Mouse (Mus musculus) hindbrain, postnatal 0 days (tissue): Measurements from ENCODE around the gene Dusp27. TPM values are rescaled to one million over a fixed set of nuclear protein-coding genes. Genes with fewer than 3 reads are reported as not detected.

Experiments used
- ATAC-seq: fragments of 200-750 bp; cut with Nextera tagmentation; 2 replicates; pipeline ENCODE4 v1.8.0; 2017; ENCODE audit warnings: mild to moderate bottlenecking, moderate TSS enrichment, moderate library complexity
- DNase-seq: peaks from one replicate; pipeline ENCODE4 v3.0.0-alpha.2; 2015; ENCODE audit warnings: low spot score
- H3K27ac ChIP-seq: fragments of 300-500 bp; sonication (generic); 2 replicates; pipeline ENCODE4 v1.5.1; 2014; ENCODE audit warnings: mild to moderate bottlenecking
- H3K27me3 ChIP-seq: fragments of 300-500 bp; sonication (generic); 2 replicates; pipeline ENCODE4 v1.6.1; 2014; ENCODE audit warnings: low read length, mixed read lengths; ENCODE audit not compliant: insufficient read depth
- H3K36me3 ChIP-seq: fragments of 300-500 bp; sonication (generic); 2 replicates; pipeline ENCODE4 v1.6.1; 2014; ENCODE audit warnings: low read length, mixed read lengths; ENCODE audit not compliant: insufficient read depth
- H3K4me1 ChIP-seq: fragments of 300-500 bp; sonication (generic); 2 replicates; pipeline ENCODE4 v1.6.1; 2014; ENCODE audit warnings: antibody characterized with exemption, low read length, mixed read lengths; ENCODE audit not compliant: insufficient read depth
- H3K4me2 ChIP-seq: fragments of 300-500 bp; sonication (generic); 2 replicates; pipeline ENCODE4 v1.6.1; 2014; ENCODE audit warnings: low read depth, mild to moderate bottlenecking, low read length, moderate library complexity, mixed read lengths
- H3K4me3 ChIP-seq: fragments of 300-500 bp; sonication (generic); 2 replicates; pipeline ENCODE4 v1.5.1; 2014; ENCODE audit warnings: low read length
- H3K9ac ChIP-seq: fragments of 300-500 bp; sonication (generic); replicated peaks from 2 replicates; pipeline ENCODE4 v1.6.1; 2014; ENCODE audit warnings: mild to moderate bottlenecking, low read length, moderate library complexity, mixed read lengths
- H3K9me3 ChIP-seq: fragments of 300-500 bp; sonication (generic); 2 replicates; pipeline ENCODE4 v1.6.1; 2016; ENCODE audit warnings: low read length, mixed read lengths
- CTCF ChIP-seq: IDR thresholded peaks from 2 replicates; pipeline ENCODE4 v1.5.1; 2016; ENCODE audit warnings: antibody characterized with exemption, control low read depth, low read depth
- WGBS: fragments of 180-500 bp; shearing (Covaris S2); extraction: QIAGEN DNeasy Blood & Tissue Kit; methylation state at CpG from one replicate; pipeline ENCODE4 v1.1.7; 2014; 5-methylcytosine and 5-hydroxymethylcytosine counted together
- polyA plus RNA-seq: library from polyadenylated mRNA; unstranded; fragments of >200 nt; fragmentation: Nextera tagmentation; extraction: Ambion mirVana; gene quantifications from 2 replicates; pipeline ENCODE4 v1.2.1, GENCODE M21; 2015
- total RNA-seq: library from RNA; depleted of rRNA; stranded (reverse); fragments of >200 nt; gene quantifications from 2 replicates; pipeline ENCODE4 v1.2.3, GENCODE M21; 2014

Dusp27 gene
- total and polyA plus RNA-seq, 2 experiments from 2014 or later = 0.58 to 0.64 TPM

DNA sequence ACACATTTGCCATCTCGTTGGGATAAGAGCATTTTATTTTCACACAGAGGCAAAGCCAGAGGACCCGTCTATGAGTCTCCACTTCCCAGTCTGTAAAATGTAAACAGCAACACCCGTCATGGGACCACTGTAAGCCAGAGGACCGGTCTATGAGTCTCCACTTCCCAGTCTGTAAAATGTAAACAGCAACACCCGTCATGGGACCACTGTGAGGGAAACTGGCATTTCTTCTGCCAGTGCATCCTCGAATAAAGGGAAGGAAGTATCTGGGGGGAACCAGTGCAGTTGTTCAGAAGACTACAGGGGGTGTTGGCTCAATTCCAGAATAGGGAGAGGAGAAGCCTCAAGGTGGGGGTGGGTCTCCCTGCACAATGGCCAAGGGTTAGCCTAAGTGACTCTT lies 22.3 kb downstream of the Dusp27 start:
- H3K36me3 ChIP-seq = no peaks in the 10 kb centered on the region
- DNase-seq = no peak
- 73% methylated on average over 6 of the region's 6 CpGs for WGBS

GRCm38 (mm10) chr1:166104858-166105257 lies 22.9 kb downstream of the Dusp27 start:
- WGBS = 88% methylated on average over 3 of the region's 3 CpGs
- H3K27ac ChIP-seq = no peak overlapping the region
- no peak for DNase-seq

More for the DNA sequence above, 22.3 kb downstream of the Dusp27 start:
- no peak overlapping the region for H3K9ac ChIP-seq
- no peak overlapping the region for H3K4me2 ChIP-seq
- TF ChIP-seq CTCF = no peak
- no peak for ATAC-seq
- H3K9me3 ChIP-seq = no peaks in the 10 kb centered on the region
- no peak overlapping the region for H3K27ac ChIP-seq
- H3K4me3 ChIP-seq = no peak overlapping the region
- H3K27me3 ChIP-seq = no peaks in the 10 kb centered on the region
- H3K4me1 ChIP-seq = no peaks in the 10 kb centered on the region

GRCm38 (mm10) chr1:166102920-166103608 lies 24.7 kb downstream of the Dusp27 start:
- 58% methylated on average over 11 of the region's 11 CpGs for WGBS
- ATAC-seq (no peak), DNase-seq (no peak)
- Histone ChIP-seq H3K27ac (no peak overlapping the region), H3K4me3 (no peak overlapping the region), H3K4me2 (no peak overlapping the region), H3K9me3 (no peaks in the 10 kb centered on the region), H3K9ac (no peak overlapping the region), H3K4me1 (no peaks in the 10 kb centered on the region), H3K36me3 (no peaks in the 10 kb centered on the region), H3K27me3 (no peaks in the 10 kb centered on the region)
- peak; percentile 64 for TF ChIP-seq CTCF

More at GRCm38 (mm10) chr1:166104858-166105257, 22.9 kb downstream of the Dusp27 start:
- no peaks in the 10 kb centered on the region for H3K36me3 ChIP-seq
- no peak for ATAC-seq
- TF ChIP-seq CTCF = no peak
- no peak overlapping the region for H3K9ac ChIP-seq
- H3K27me3 ChIP-seq = no peaks in the 10 kb centered on the region
- no peaks in the 10 kb centered on the region for H3K4me1 ChIP-seq
- H3K9me3 ChIP-seq = no peaks in the 10 kb centered on the region
- H3K4me2 ChIP-seq = no peak overlapping the region
- H3K4me3 ChIP-seq = no peak overlapping the region

- no peak for TF ChIP-seq CTCF
- 97% methylated on average over 2 of the region's 2 CpGs for WGBS
Measured at GRCm38 (mm10) chr1:166098120-166098519, 29.6 kb downstream of the Dusp27 start.

DNA sequence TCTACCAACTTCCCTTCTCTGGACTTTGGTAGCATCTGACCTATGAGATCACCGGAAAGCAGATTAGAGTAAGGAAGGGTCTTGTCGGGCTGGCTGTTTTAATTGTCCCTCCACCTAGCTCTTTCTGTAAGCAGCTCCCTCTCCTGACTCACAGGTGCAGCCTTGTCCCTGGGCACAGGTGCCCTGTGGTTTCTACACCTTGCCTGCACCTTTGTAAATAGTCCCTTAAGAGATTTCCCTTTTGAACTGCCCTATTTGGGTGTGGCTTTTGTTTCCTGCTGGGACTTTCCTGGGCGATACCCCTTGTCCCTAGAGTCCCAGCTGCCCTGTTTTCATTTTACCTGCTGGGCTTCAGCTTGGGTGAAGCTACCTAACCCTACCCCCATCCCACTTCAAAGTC lies 33.3 kb downstream of the Dusp27 start:
- H3K4me3 ChIP-seq = no peak overlapping the region
- H3K9ac ChIP-seq = no peak overlapping the region
- DNase-seq (no peak), ATAC-seq (no peak)
- TF ChIP-seq CTCF = no peak
- H3K27me3 ChIP-seq = no peaks in the 10 kb centered on the region
- H3K9me3 ChIP-seq = no peaks in the 10 kb centered on the region
- H3K27ac ChIP-seq = no peak overlapping the region
- WGBS = 87% methylated on average over 3 of the region's 3 CpGs
- H3K4me1 ChIP-seq = no peaks in the 10 kb centered on the region
- no peak overlapping the region for H3K4me2 ChIP-seq
- H3K36me3 ChIP-seq = no peaks in the 10 kb centered on the region

More at GRCm38 (mm10) chr1:166098120-166098519, 29.6 kb downstream of the Dusp27 start:
- H3K4me2 ChIP-seq = no peak overlapping the region
- H3K9ac ChIP-seq = no peak overlapping the region
- no peaks in the 10 kb centered on the region for H3K9me3 ChIP-seq
- H3K27me3 ChIP-seq = no peaks in the 10 kb centered on the region
- H3K27ac ChIP-seq = no peak overlapping the region
- H3K4me1 ChIP-seq = no peaks in the 10 kb centered on the region
- H3K4me3 ChIP-seq = no peak overlapping the region
- ATAC-seq (no peak), DNase-seq (no peak)
- H3K36me3 ChIP-seq = no peaks in the 10 kb centered on the region

DNA sequence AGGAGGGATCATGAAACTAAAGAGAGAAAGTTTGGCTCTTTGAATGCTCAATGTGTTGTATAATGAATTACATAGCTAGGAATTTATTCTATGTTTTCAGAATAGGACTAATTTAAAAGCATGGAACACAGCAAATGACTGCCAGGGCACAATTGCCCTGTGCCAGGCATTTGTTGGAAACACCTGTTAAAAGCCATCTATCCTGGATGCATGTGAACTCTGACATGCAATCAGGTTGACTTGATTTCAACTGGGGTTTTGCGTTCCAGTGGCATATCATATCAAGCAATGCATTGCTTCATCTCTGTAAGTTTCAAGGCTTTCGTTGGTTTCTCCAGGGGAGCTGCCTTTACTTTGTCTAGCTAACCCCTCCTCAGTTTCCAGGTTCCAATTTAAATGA lies 37.4 kb downstream of the Dusp27 start:
- Histone ChIP-seq H3K27ac (no peak overlapping the region), H3K9ac (no peak overlapping the region), H3K9me3 (no peaks in the 10 kb centered on the region), H3K36me3 (no peaks in the 10 kb centered on the region), H3K4me3 (no peak overlapping the region), H3K4me2 (no peak overlapping the region), H3K27me3 (no peaks in the 10 kb centered on the region), H3K4me1 (no peaks in the 10 kb centered on the region; the same call in 1 of the 2 replicates)
- 92% methylated on average over 2 of the region's 2 CpGs for WGBS
- ATAC-seq (no peak), DNase-seq (no peak)
- no peak for TF ChIP-seq CTCF

DNA sequence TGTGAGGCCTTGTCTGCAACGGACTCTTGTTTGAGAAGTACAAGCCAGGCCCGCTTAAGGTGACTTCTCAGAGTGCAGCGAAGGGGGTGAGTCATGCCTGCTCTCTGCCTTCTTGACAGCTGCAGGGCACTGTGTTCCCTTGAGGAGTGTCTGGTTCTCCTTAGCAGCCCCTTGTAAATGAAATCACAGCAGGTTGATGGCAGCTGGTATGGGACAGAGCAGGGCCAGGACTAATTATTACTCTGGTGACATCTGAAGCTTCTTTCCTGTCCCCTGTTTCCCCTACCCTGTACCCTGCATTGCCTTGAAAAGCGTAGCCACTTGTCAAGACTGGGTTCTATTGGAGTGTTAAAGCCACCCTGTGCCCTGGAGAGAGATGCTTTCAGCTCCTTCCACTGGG lies 38.0 kb downstream of the Dusp27 start:
- Histone ChIP-seq H3K9me3 (no peaks in the 10 kb centered on the region), H3K4me1 (no peaks in the 10 kb centered on the region; the same call in 1 of the 2 replicates), H3K9ac (no peak overlapping the region), H3K27ac (no peak overlapping the region), H3K4me2 (no peak overlapping the region), H3K27me3 (no peaks in the 10 kb centered on the region), H3K4me3 (no peak overlapping the region), H3K36me3 (no peaks in the 10 kb centered on the region)
- ATAC-seq (peak; percentile 29; the same call in 1 of the 2 replicates), DNase-seq (no peak)
- TF ChIP-seq CTCF = no peak
- WGBS = 62% methylated on average over 4 of the region's 4 CpGs
